Mouse (Mus musculus): Measurements from ENCODE around the gene Zfp157. TPM values are rescaled to one million over a fixed set of nuclear protein-coding genes. Genes with fewer than 3 reads are reported as not detected.
"Not testable (repeated sequence)": the region's sequence is repeated elsewhere in the genome, so short reads cannot be mapped to it uniquely, and the experiment has no call there.

Gene Zfp157
- polyA plus RNA-seq (2015; fragmentation: Nextera tagmentation; extraction: Ambion mirVana), result 9.2 and 11.0 TPM in 2 replicates

DNA sequence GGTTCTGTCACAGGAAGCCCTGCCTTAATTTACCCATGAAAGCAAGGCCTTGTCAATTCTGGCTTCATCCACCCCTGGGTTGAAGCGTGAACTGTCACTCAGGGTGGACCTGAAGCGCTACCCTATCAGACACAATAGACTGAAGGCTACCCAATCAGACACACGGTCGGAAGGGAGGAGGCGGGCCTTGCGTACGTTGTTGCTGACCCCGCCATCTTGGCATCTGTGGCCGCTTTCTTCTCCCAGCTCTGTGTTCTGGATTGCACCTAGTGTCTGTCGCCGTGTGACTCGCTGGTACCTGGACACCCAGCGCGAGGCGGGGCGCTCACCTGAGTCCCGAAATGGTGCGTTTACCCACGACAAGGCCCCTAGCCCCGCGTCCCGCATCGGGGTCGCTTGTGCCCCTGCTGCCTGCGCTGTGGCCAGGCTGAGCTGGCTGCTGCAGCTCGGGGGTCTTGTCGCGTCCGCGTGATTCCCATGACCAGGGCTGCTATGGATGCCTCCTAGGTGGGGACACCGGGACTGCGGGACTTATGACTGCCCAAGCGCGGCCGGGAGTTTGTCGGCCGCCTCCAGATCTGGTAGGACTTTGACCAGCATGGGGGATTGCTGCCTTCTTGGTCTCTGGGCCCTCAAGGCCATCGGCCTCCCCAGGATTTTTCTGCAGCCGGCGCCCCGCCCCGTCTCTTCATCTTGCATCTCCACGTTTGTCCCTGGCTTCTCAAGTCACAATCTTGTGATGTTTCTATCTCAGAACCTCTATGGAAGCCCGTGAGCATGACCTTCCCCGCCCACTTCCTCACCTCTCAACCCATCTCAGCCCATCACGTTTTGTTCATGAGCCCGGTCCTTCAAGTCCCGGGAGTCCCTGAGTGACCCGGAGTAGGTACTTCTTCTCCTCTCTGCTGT is at the start of gene Zfp157:
Gene Zfp157 (plus strand): TSS at position 183 of the 909 bp plus-strand sequence.
- H3K4me1 ChIP-seq (replicated peaks; ENCODE audit: control insufficient read depth, insufficient read depth, low read length), result peaks cover 6% of the 10 kb centered on the region
- H3K4me2 ChIP-seq (replicated peaks; ENCODE audit: low read depth), result peak within 1 kb of the TSS; percentile 69
- H3K4me3 ChIP-seq (ENCODE audit: low read depth, low read length), result peak within 1 kb of the TSS; percentile 91
- under 1% methylated on average over 48 of the region's 49 CpGs for WGBS
- H3K36me3 ChIP-seq (ENCODE audit: control insufficient read depth, insufficient read depth), result peaks cover 17% of the 10 kb centered on the region
- ATAC-seq, result peak; percentile 100
- H3K9ac ChIP-seq (ENCODE audit: low read depth, low read length), result peak within 1 kb of the TSS; percentile 93
- H3K27me3 ChIP-seq (replicated peaks; ENCODE audit: control insufficient read depth, insufficient read depth, low read length), result no peaks in the 10 kb centered on the region
- peak within 1 kb of the TSS; percentile 80 for H3K27ac ChIP-seq (ENCODE audit: low read depth, low read length)
- no peaks in the 10 kb centered on the region for H3K9me3 ChIP-seq (ENCODE audit: control insufficient read depth)
- no peak for TF ChIP-seq CTCF (IDR thresholded peaks at IDR 0.05; ENCODE audit: low read depth)

GRCm38 (mm10) chr5:138397795-138398337 is 43.4 kb upstream of the Zfp157 start:
- Histone ChIP-seq H3K9me3 (ENCODE audit: control insufficient read depth) (no peaks in the 10 kb centered on the region), H3K4me1 (replicated peaks; ENCODE audit: control insufficient read depth, insufficient read depth, low read length) (no peaks in the 10 kb centered on the region), H3K27me3 (replicated peaks; ENCODE audit: control insufficient read depth, insufficient read depth, low read length) (no peaks in the 10 kb centered on the region), H3K9ac (ENCODE audit: low read depth, low read length) (no peak overlapping the region), H3K4me2 (replicated peaks; ENCODE audit: low read depth) (no peak overlapping the region), H3K4me3 (ENCODE audit: low read depth, low read length) (no peak overlapping the region), H3K36me3 (ENCODE audit: control insufficient read depth, insufficient read depth) (no peaks in the 10 kb centered on the region), H3K27ac (ENCODE audit: low read depth, low read length) (no peak overlapping the region)
- no peak for TF ChIP-seq CTCF (IDR thresholded peaks at IDR 0.05; ENCODE audit: low read depth)
- ATAC-seq, result no peak
- 60% methylated on average over 2 of the region's 2 CpGs for WGBS

DNA sequence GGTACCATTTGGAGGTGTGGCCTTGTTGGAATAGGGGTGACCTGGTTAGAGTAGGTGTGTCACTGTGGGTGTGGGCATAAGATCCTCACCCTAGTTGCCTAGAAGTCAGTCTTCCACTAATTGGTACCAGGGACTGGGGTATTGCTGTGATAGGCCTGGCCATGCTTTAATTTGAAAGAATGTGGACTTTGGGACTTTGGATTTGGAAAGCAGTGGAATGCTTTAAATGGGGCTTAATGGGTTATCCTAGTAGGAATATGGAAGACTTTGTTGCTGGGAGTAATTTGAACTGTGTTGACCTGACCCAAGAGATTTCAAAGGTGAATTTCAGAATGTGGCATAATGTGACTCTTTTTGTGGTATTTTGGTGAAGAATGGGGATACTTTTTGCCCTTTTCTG is 40.8 kb upstream of the Zfp157 start:
- not testable (repeated sequence) for H3K36me3 ChIP-seq (ENCODE audit: control insufficient read depth, insufficient read depth); H3K9me3 ChIP-seq (ENCODE audit: control insufficient read depth); H3K4me1 ChIP-seq (replicated peaks; ENCODE audit: control insufficient read depth, insufficient read depth, low read length); H3K4me3 ChIP-seq (ENCODE audit: low read depth, low read length); H3K4me2 ChIP-seq (replicated peaks; ENCODE audit: low read depth); ATAC-seq; H3K9ac ChIP-seq (ENCODE audit: low read depth, low read length); H3K27ac ChIP-seq (ENCODE audit: low read depth, low read length); H3K27me3 ChIP-seq (replicated peaks; ENCODE audit: control insufficient read depth, insufficient read depth, low read length)

- TF ChIP-seq CTCF (IDR thresholded peaks at IDR 0.05; ENCODE audit: low read depth), result 0 out of 2 replicates have a peak, but pooled peaks have one; percentile 10
- Histone ChIP-seq H3K4me1 (replicated peaks; ENCODE audit: control insufficient read depth, insufficient read depth, low read length) (no peaks in the 10 kb centered on the region), H3K36me3 (ENCODE audit: control insufficient read depth, insufficient read depth) (peaks cover 56% of the 10 kb centered on the region), H3K9me3 (ENCODE audit: control insufficient read depth) (peaks cover 32% of the 10 kb centered on the region), H3K4me3 (ENCODE audit: low read depth, low read length) (no peak overlapping the region), H3K27ac (ENCODE audit: low read depth, low read length) (no peak overlapping the region), H3K27me3 (replicated peaks; ENCODE audit: control insufficient read depth, insufficient read depth, low read length) (no peaks in the 10 kb centered on the region), H3K9ac (ENCODE audit: low read depth, low read length) (no peak overlapping the region), H3K4me2 (replicated peaks; ENCODE audit: low read depth) (no peak overlapping the region)
- 94% methylated on average over 4 of the region's 4 CpGs for WGBS
- ATAC-seq, result no peak
Measured at GRCm38 (mm10) chr5:138458371-138458770, 17.1 kb downstream of the Zfp157 start.

- Histone ChIP-seq H3K4me1 (replicated peaks; ENCODE audit: control insufficient read depth, insufficient read depth, low read length) (no peaks in the 10 kb centered on the region), H3K9ac (ENCODE audit: low read depth, low read length) (no peak overlapping the region), H3K27ac (ENCODE audit: low read depth, low read length) (no peak overlapping the region), H3K36me3 (ENCODE audit: control insufficient read depth, insufficient read depth) (peaks cover 50% of the 10 kb centered on the region), H3K27me3 (replicated peaks; ENCODE audit: control insufficient read depth, insufficient read depth, low read length) (no peaks in the 10 kb centered on the region), H3K4me3 (ENCODE audit: low read depth, low read length) (no peak overlapping the region), H3K4me2 (replicated peaks; ENCODE audit: low read depth) (no peak overlapping the region), H3K9me3 (ENCODE audit: control insufficient read depth) (peaks cover 32% of the 10 kb centered on the region)
- no peak for ATAC-seq
- 98% methylated on average over 1 of the region's 1 CpGs for WGBS
- no peak for TF ChIP-seq CTCF (IDR thresholded peaks at IDR 0.05; ENCODE audit: low read depth)
Measured at GRCm38 (mm10) chr5:138459107-138459506, 17.8 kb downstream of the Zfp157 start.

DNA sequence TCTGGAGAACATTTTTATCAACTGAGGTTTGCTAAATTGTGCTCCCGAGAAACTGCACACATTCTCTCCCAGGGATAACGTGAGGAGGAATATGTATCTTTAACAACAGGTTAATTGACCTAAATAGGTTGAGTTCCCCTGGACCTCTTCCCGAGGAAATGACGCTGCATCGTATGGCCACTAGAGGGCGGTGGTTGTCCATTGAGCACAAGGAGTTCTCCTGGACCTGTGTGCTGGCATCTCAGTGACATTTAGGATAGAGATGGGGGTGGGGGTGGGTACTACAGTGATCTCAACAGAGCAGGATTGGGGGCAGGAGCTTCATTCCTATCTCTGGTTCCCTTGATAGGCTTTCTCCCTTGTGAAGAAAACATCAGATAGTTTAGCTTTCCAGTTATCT is 32.3 kb downstream of the Zfp157 start:
- WGBS, result 22% methylated on average over 6 of the region's 6 CpGs
- Histone ChIP-seq H3K27ac (ENCODE audit: low read depth, low read length) (no peak overlapping the region), H3K4me3 (ENCODE audit: low read depth, low read length) (no peak overlapping the region), H3K4me1 (replicated peaks; ENCODE audit: control insufficient read depth, insufficient read depth, low read length) (no peaks in the 10 kb centered on the region), H3K4me2 (replicated peaks; ENCODE audit: low read depth) (no peak overlapping the region), H3K27me3 (replicated peaks; ENCODE audit: control insufficient read depth, insufficient read depth, low read length) (no peaks in the 10 kb centered on the region), H3K9ac (ENCODE audit: low read depth, low read length) (no peak overlapping the region), H3K9me3 (ENCODE audit: control insufficient read depth) (no peaks in the 10 kb centered on the region), H3K36me3 (ENCODE audit: control insufficient read depth, insufficient read depth) (no peaks in the 10 kb centered on the region)
- no peak for ATAC-seq
- TF ChIP-seq CTCF (IDR thresholded peaks at IDR 0.05; ENCODE audit: low read depth), result peak; percentile 88

GRCm38 (mm10) chr5:138504548-138504947 is 63.3 kb downstream of the Zfp157 start:
- not testable (repeated sequence) for ATAC-seq; H3K9me3 ChIP-seq (ENCODE audit: control insufficient read depth)
- WGBS, result 96% methylated on average over 7 of the region's 12 CpGs

More at GRCm38 (mm10) chr5:138504548-138504947, 63.3 kb downstream of the Zfp157 start:
- not testable (repeated sequence) for H3K27me3 ChIP-seq (replicated peaks; ENCODE audit: control insufficient read depth, insufficient read depth, low read length); H3K36me3 ChIP-seq (ENCODE audit: control insufficient read depth, insufficient read depth); H3K27ac ChIP-seq (ENCODE audit: low read depth, low read length); H3K4me1 ChIP-seq (replicated peaks; ENCODE audit: control insufficient read depth, insufficient read depth, low read length); H3K4me2 ChIP-seq (replicated peaks; ENCODE audit: low read depth); H3K9ac ChIP-seq (ENCODE audit: low read depth, low read length); H3K4me3 ChIP-seq (ENCODE audit: low read depth, low read length)
